Mouse (Mus musculus) brain, embryonic 14.5 days (tissue): ENCODE measurements around the gene Asnsd1.

Source experiments
- CTCF ChIP-seq: fragments of 200-500 bp; IDR thresholded peaks from 2 replicates; pipeline ENCODE4 v1.5.1; 2012; ENCODE audit warnings: inconsistent platforms, mild to moderate bottlenecking, moderate library complexity, borderline replicate concordance; ENCODE audit not compliant: insufficient read depth, insufficient read length; ENCODE audit errors: extremely low read depth
- POLR2A ChIP-seq: fragments of 200-500 bp; IDR thresholded peaks from 2 replicates; pipeline ENCODE4 v1.6.1; 2012; ENCODE audit warnings: mild to moderate bottlenecking, inconsistent platforms, borderline replicate concordance; ENCODE audit not compliant: poor library complexity, insufficient read depth, insufficient read length, severe bottlenecking; ENCODE audit errors: extremely low read depth

DNA sequence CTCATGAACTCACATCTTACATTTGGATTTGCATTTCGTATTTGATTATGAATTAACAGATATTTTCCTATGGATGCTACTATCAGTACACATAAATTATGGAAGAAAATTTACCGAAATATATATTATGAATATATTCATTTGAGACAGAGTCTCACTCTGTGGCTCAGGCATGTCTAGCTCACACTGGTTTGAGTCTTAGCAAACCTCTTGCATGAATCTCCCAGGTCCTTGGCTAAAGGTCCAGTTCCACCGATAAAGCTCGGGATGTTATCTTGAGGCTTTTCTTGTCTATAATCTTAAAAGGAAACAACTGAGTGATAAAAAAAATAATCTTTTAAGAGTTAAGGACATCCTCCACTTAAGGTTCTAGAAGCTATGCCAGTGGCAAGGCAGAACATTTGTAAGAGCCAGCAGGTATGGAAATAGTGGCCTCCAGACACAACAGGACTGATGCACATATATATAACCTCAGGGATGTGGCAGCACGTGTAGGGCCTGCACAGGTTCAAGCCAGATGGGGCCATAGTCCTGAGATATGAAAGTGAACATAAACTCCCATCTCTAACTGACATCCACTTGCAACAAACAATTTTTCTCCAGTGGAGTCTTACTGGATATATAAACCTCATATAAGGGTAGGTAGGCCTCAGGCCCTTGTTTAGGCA, 27.6 kb downstream of the Asnsd1 start:
- TF ChIP-seq POLR2A: no peak
- TF ChIP-seq CTCF: no peak
